Mouse (Mus musculus) kidney, embryonic 14.5 days (tissue): ENCODE results near the gene Isoc2a. TPM values are rescaled to one million over a fixed set of nuclear protein-coding genes. Genes with fewer than 3 reads are reported as not detected.

Experiments
- ATAC-seq: fragments of 200-750 bp; cut with Nextera tagmentation; 2 replicates; pipeline ENCODE4 v1.8.0; 2017; ENCODE audit warnings: moderate number of reproducible peaks, mild to moderate bottlenecking, moderate TSS enrichment, moderate library complexity; ENCODE audit not compliant: low FRiP score, low TSS enrichment
- H3K27ac ChIP-seq: fragments of 300-500 bp; sonication (generic); 2 replicates; pipeline ENCODE4 v1.5.1; 2014; ENCODE audit warnings: low read depth, mild to moderate bottlenecking, low read length, moderate library complexity, mixed read lengths
- H3K27me3 ChIP-seq: fragments of 300-500 bp; sonication (generic); 2 replicates; pipeline ENCODE4 v1.6.1; 2014; ENCODE audit warnings: mild to moderate bottlenecking, low read length; ENCODE audit not compliant: control insufficient read depth, insufficient read depth
- H3K36me3 ChIP-seq: fragments of 300-500 bp; sonication (generic); 2 replicates; pipeline ENCODE4 v1.6.1; 2014; ENCODE audit warnings: low read length, mixed read lengths; ENCODE audit not compliant: control insufficient read depth, insufficient read depth
- H3K4me1 ChIP-seq: fragments of 300-500 bp; sonication (generic); 2 replicates; pipeline ENCODE4 v1.6.1; 2014; ENCODE audit warnings: low read length, mixed read lengths; ENCODE audit not compliant: control insufficient read depth, insufficient read depth
- H3K4me2 ChIP-seq: fragments of 300-500 bp; sonication (generic); replicated peaks from 2 replicates; pipeline ENCODE4 v1.6.1; 2014; ENCODE audit warnings: low read depth, mild to moderate bottlenecking, low read length
- H3K4me3 ChIP-seq: fragments of 300-500 bp; sonication (generic); 2 replicates; pipeline ENCODE4 v1.5.1; 2014; ENCODE audit warnings: mild to moderate bottlenecking, low read length
- H3K9ac ChIP-seq: fragments of 300-500 bp; sonication (generic); 2 replicates; pipeline ENCODE4 v1.6.1; 2014; ENCODE audit warnings: low read depth, mild to moderate bottlenecking, low read length, moderate library complexity
- H3K9me3 ChIP-seq: fragments of 300-500 bp; sonication (generic); 2 replicates; pipeline ENCODE4 v1.6.1; 2016; ENCODE audit warnings: low read length; ENCODE audit not compliant: control insufficient read depth
- WGBS: fragments of 180-500 bp; shearing (Covaris S2); extraction: QIAGEN DNeasy Blood & Tissue Kit; methylation state at CpG from one replicate; pipeline ENCODE4 v1.1.7; 2014; 5-methylcytosine and 5-hydroxymethylcytosine counted together
- polyA plus RNA-seq: library from polyadenylated mRNA; unstranded; fragments of >200 nt; fragmentation: Nextera tagmentation; extraction: Ambion mirVana; gene quantifications from 2 replicates; pipeline ENCODE4 v1.2.1, GENCODE M21; 2014

Gene Isoc2a
- polyA plus RNA-seq, 1 experiment from 2014 or later, result 0.95 TPM

GRCm38 (mm10) chr7:4918681-4919080 lies 41.7 kb downstream of the Isoc2a start:
- Histone ChIP-seq H3K4me1 (peaks cover 30% of the 10 kb centered on the region), H3K27ac (no peak overlapping the region), H3K27me3 (no peaks in the 10 kb centered on the region), H3K9me3 (no peaks in the 10 kb centered on the region), H3K36me3 (peaks cover 32% of the 10 kb centered on the region), H3K9ac (no peak overlapping the region), H3K4me2 (no peak overlapping the region), H3K4me3 (no peak overlapping the region)
- WGBS, result 94% methylated on average over 15 of the region's 15 CpGs
- no peak for ATAC-seq

GRCm38 (mm10) chr7:4919096-4919495 lies 42.1 kb downstream of the Isoc2a start:
- Histone ChIP-seq H3K27ac (no peak overlapping the region), H3K4me3 (no peak overlapping the region), H3K4me1 (peaks cover 34% of the 10 kb centered on the region), H3K36me3 (peaks cover 32% of the 10 kb centered on the region), H3K9ac (no peak overlapping the region), H3K9me3 (no peaks in the 10 kb centered on the region), H3K4me2 (no peak overlapping the region), H3K27me3 (no peaks in the 10 kb centered on the region)
- 85% methylated on average over 21 of the region's 21 CpGs for WGBS
- no peak for ATAC-seq

- peaks cover 32% of the 10 kb centered on the region for H3K36me3 ChIP-seq
- H3K4me2 ChIP-seq, result no peak overlapping the region
- no peaks in the 10 kb centered on the region for H3K27me3 ChIP-seq
- no peak for ATAC-seq
- no peaks in the 10 kb centered on the region for H3K9me3 ChIP-seq
- WGBS, result 81% methylated on average over 21 of the region's 21 CpGs
- H3K27ac ChIP-seq, result no peak overlapping the region
- no peak overlapping the region for H3K4me3 ChIP-seq
- no peak overlapping the region for H3K9ac ChIP-seq
- peaks cover 39% of the 10 kb centered on the region for H3K4me1 ChIP-seq
Measured at GRCm38 (mm10) chr7:4919971-4920370, 43.0 kb downstream of the Isoc2a start.

GRCm38 (mm10) chr7:4920496-4920895 lies 43.5 kb downstream of the Isoc2a start:
- Histone ChIP-seq H3K4me2 (no peak overlapping the region), H3K36me3 (peaks cover 32% of the 10 kb centered on the region), H3K27me3 (no peaks in the 10 kb centered on the region), H3K4me3 (no peak overlapping the region), H3K27ac (peak overlapping the region; percentile 68; the same call in 1 of the 2 replicates), H3K9me3 (no peaks in the 10 kb centered on the region), H3K9ac (0 out of 2 replicates have a peak overlapping the region, but pooled peaks have one; percentile 4), H3K4me1 (peaks cover 42% of the 10 kb centered on the region)
- WGBS, result 92% methylated on average over 19 of the region's 19 CpGs
- ATAC-seq, result no peak

GRCm38 (mm10) chr7:4920976-4921823 lies 44.2 kb downstream of the Isoc2a start:
- no peak overlapping the region for H3K4me2 ChIP-seq
- H3K4me1 ChIP-seq, result peaks cover 46% of the 10 kb centered on the region
- H3K4me3 ChIP-seq, result no peak overlapping the region
- ATAC-seq, result no peak
- H3K9ac ChIP-seq, result 0 out of 2 replicates have a peak overlapping the region, but pooled peaks have one; percentile 4
- 60% methylated on average over 23 of the region's 23 CpGs for WGBS
- H3K36me3 ChIP-seq, result peaks cover 32% of the 10 kb centered on the region
- peak overlapping the region; percentile 68 for H3K27ac ChIP-seq
- H3K27me3 ChIP-seq, result no peaks in the 10 kb centered on the region
- no peaks in the 10 kb centered on the region for H3K9me3 ChIP-seq

GRCm38 (mm10) chr7:4921824-4922482 lies 45.0 kb downstream of the Isoc2a start, which contains the start of gene Nat14:
Gene Nat14 (plus strand): TSS chr7:4922028.
- Histone ChIP-seq H3K4me2 (peak within 1 kb of the TSS; percentile 51), H3K9ac (peak within 1 kb of the TSS; percentile 50; the same call in 1 of the 2 replicates)

GRCm38 (mm10) chr7:4922508-4922907 lies 45.6 kb downstream of the Isoc2a start:
- Histone ChIP-seq H3K36me3 (peaks cover 32% of the 10 kb centered on the region), H3K9ac (peak overlapping the region; percentile 50; the same call in 1 of the 2 replicates), H3K4me3 (peak overlapping the region; percentile 26), H3K4me1 (peaks cover 47% of the 10 kb centered on the region), H3K27me3 (no peaks in the 10 kb centered on the region), H3K9me3 (no peaks in the 10 kb centered on the region), H3K4me2 (peak overlapping the region; percentile 51), H3K27ac (peak overlapping the region; percentile 94; the same call in 1 of the 2 replicates)
- ATAC-seq, result peak; percentile 37
- WGBS, result 1% methylated on average over 14 of the region's 14 CpGs

More at GRCm38 (mm10) chr7:4921824-4922482, 45.0 kb downstream of the Isoc2a start, which contains the start of gene Nat14:
- Histone ChIP-seq H3K9me3 (no peaks in the 10 kb centered on the region), H3K4me1 (peaks cover 46% of the 10 kb centered on the region), H3K27ac (peak within 1 kb of the TSS; percentile 94), H3K4me3 (peak within 1 kb of the TSS; percentile 26), H3K27me3 (no peaks in the 10 kb centered on the region), H3K36me3 (peaks cover 32% of the 10 kb centered on the region)
- no peak for ATAC-seq
- 37% methylated on average over 8 of the region's 8 CpGs for WGBS

- no peaks in the 10 kb centered on the region for H3K27me3 ChIP-seq
- H3K27ac ChIP-seq, result peak overlapping the region; percentile 94
- WGBS, result 0% methylated on average over 14 of the region's 14 CpGs
- peak overlapping the region; percentile 26 for H3K4me3 ChIP-seq
- ATAC-seq, result peak; percentile 11
- peaks cover 48% of the 10 kb centered on the region for H3K4me1 ChIP-seq
- H3K36me3 ChIP-seq, result peaks cover 30% of the 10 kb centered on the region
- peak overlapping the region; percentile 50; the same call in 1 of the 2 replicates for H3K9ac ChIP-seq
- H3K9me3 ChIP-seq, result no peaks in the 10 kb centered on the region
- peak overlapping the region; percentile 51 for H3K4me2 ChIP-seq
Measured at GRCm38 (mm10) chr7:4922931-4923565, 46.1 kb downstream of the Isoc2a start.
